Mouse (Mus musculus) stomach, embryonic 16.5 days (tissue): ENCODE results near the gene Cma1. TPM values are rescaled to one million over a fixed set of nuclear protein-coding genes. Genes with fewer than 3 reads are reported as not detected.

ENCODE experiments used
- ATAC-seq: fragments of 200-750 bp; cut with Nextera tagmentation; 2 replicates; pipeline ENCODE4 v1.8.0; 2017; ENCODE audit warnings: moderate number of reproducible peaks, moderate TSS enrichment; ENCODE audit not compliant: insufficient read depth, low FRiP score
- H3K27ac ChIP-seq: fragments of 300-500 bp; sonication (generic); 2 replicates; pipeline ENCODE4 v1.5.1; 2014; ENCODE audit warnings: low read length
- H3K27me3 ChIP-seq: fragments of 300-500 bp; sonication (generic); 2 replicates; pipeline ENCODE4 v1.6.1; 2014; ENCODE audit warnings: low read length, control low read depth, mixed read lengths; ENCODE audit not compliant: control insufficient read depth, insufficient read depth
- H3K36me3 ChIP-seq: fragments of 300-500 bp; sonication (generic); 2 replicates; pipeline ENCODE4 v1.6.1; 2014; ENCODE audit warnings: low read length; ENCODE audit not compliant: control insufficient read depth, insufficient read depth
- H3K4me1 ChIP-seq: fragments of 300-500 bp; sonication (generic); 2 replicates; pipeline ENCODE4 v1.6.1; 2014; ENCODE audit warnings: low read length, control low read depth, mixed read lengths; ENCODE audit not compliant: control insufficient read depth, insufficient read depth
- H3K4me2 ChIP-seq: fragments of 300-500 bp; sonication (generic); 2 replicates; pipeline ENCODE4 v1.6.1; 2014; ENCODE audit warnings: low read depth, low read length, mixed read lengths
- H3K4me3 ChIP-seq: fragments of 300-500 bp; sonication (generic); replicated peaks from 2 replicates; pipeline ENCODE4 v1.5.1; 2014; ENCODE audit warnings: mild to moderate bottlenecking, low read length
- H3K9ac ChIP-seq: fragments of 300-500 bp; sonication (generic); 2 replicates; pipeline ENCODE4 v1.6.1; 2014; ENCODE audit warnings: low read length
- H3K9me3 ChIP-seq: fragments of 300-500 bp; sonication (generic); replicated peaks from 2 replicates; pipeline ENCODE4 v1.6.1; 2016; ENCODE audit warnings: low read length, control low read depth; ENCODE audit not compliant: control insufficient read depth
- WGBS: fragments of 180-500 bp; shearing (Covaris S2); extraction: QIAGEN DNeasy Blood & Tissue Kit; methylation state at CpG from one replicate; pipeline ENCODE4 v1.1.7; 2014; 5-methylcytosine and 5-hydroxymethylcytosine counted together
- polyA plus RNA-seq: library from polyadenylated mRNA; unstranded; fragments of >200 nt; fragmentation: Nextera tagmentation; extraction: Ambion mirVana; gene quantifications from 2 replicates; pipeline ENCODE4 v1.2.1, GENCODE M21; 2015

Gene Cma1
- polyA plus RNA-seq, 1 experiment from 2014 or later: 33.3 TPM

- Histone ChIP-seq H3K27me3 (no peaks in the 10 kb centered on the region), H3K9me3 (no peaks in the 10 kb centered on the region), H3K4me3 (no peak overlapping the region), H3K27ac (no peak overlapping the region), H3K9ac (no peak overlapping the region), H3K4me1 (no peaks in the 10 kb centered on the region), H3K36me3 (no peaks in the 10 kb centered on the region), H3K4me2 (no peak overlapping the region)
- WGBS: 59% methylated on average over 12 of the region's 12 CpGs
- no peak for ATAC-seq
Observed at GRCm38 (mm10) chr14:55929263-55929997, 15.0 kb downstream of the Cma1 start.

DNA sequence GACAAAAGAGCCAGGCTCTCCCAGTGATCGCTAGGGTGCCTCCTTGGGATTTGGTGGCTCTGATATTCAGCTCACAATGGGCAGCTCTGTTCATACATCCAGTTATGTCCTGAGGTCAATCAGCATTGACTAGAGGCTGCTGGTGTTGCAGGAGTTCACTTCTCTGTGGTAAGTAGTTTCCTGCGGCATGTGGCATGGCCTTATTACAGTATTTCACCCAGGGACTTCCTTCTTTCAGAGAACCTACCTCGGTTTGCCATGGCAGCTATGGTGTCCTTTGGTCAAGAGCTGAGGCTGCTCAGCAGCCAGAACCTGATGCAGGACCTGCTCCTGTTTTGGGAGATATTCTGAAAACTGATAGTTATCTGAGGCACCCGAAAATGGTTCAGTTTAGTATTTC lies 17.6 kb downstream of the Cma1 start:
- Histone ChIP-seq H3K27me3 (no peaks in the 10 kb centered on the region), H3K4me2 (no peak overlapping the region), H3K27ac (no peak overlapping the region), H3K9ac (no peak overlapping the region), H3K4me1 (no peaks in the 10 kb centered on the region), H3K36me3 (no peaks in the 10 kb centered on the region), H3K4me3 (no peak overlapping the region), H3K9me3 (no peaks in the 10 kb centered on the region)
- ATAC-seq: no peak
- WGBS: 74% methylated on average over 4 of the region's 4 CpGs

DNA sequence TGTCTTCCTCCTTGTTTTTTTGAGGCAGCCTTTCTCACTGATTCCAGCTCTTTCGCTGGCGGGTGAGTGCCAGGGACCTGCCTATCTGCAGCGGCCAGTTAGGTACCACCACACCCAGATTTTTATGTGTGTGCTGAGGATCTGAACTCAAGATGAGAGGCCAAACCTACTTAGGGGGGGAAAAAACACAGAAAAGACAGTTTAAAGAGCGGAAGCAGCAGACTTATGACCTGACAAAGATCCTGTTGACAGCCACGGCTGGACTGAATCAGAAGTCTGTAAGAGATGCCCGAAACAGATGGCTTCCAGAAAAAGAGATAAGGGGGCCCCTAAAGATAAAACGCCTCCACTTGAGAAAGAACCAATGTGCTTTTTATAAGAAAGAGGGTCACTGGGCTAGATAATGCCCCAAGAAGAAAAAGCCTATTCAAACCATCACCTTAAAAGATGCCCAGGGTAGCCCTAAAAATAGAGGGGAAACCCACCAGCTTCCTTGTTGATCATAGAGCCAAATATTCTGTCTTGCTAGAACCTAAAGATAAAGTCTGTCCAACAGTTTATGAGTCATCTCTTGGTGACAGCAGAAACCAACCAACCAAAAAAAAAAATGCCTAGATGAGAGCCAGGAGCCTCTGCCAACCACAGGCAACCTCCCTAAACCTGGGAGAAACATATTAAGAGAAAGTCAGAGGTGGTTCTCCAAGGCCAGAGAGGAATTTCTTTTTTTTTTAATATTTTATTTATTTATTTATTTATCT lies 21.8 kb downstream of the Cma1 start:
- no peak overlapping the region for H3K9ac ChIP-seq
- 50% methylated on average over 7 of the region's 7 CpGs for WGBS
- no peaks in the 10 kb centered on the region for H3K36me3 ChIP-seq
- H3K4me1 ChIP-seq: 0 out of 2 replicates have a peak, but pooled peaks cover 6% of the 10 kb centered on the region
- H3K27me3 ChIP-seq: no peaks in the 10 kb centered on the region
- no peak overlapping the region for H3K27ac ChIP-seq
- no peak for ATAC-seq
- H3K4me2 ChIP-seq: no peak overlapping the region
- H3K4me3 ChIP-seq: no peak overlapping the region
- no peaks in the 10 kb centered on the region for H3K9me3 ChIP-seq

DNA sequence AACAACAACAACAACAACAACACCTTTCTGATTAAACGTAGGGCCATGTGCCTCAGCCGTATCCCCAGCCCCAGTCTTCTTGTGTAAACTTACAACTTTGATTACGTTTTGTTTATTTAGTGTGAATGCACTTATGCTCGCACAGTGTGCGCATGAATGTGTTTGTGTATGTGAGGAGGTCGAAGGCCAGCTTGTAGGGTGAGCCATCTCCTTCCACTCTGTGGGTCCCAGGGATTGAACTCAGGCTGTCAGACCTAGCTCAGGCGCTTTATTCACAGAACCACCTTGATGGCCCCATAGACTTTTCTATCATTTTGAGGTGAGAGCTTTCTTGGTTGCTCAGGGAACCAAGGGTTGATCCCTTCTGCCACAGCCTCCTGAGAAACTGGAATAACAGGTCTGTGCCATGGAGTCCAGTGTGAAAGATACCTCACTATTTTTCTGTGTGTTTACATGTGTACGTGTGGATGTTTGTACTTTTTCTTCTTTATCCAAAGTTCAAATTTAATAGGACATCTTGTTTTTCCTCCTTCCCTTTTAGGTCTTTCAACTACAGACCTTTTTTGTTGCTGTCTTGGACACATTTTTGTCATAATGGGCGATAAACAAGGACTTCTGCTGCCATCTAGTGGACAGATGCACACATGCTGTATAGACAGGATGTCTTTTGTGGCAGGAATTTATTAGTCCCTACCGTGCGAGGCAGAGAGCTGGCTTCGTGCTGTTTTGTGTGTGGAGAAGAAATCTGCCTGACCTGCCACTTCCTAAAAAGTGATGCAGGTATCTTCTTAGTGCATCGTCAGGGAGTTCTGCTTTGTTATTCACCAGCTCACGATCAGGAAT lies 26.0 kb downstream of the Cma1 start:
- Histone ChIP-seq H3K27ac (peak overlapping the region; percentile 56; the same call in 1 of the 2 replicates), H3K4me1 (0 out of 2 replicates have a peak, but pooled peaks cover 6% of the 10 kb centered on the region), H3K4me3 (no peak overlapping the region), H3K27me3 (no peaks in the 10 kb centered on the region), H3K9ac (peak overlapping the region; percentile 9; the same call in 1 of the 2 replicates), H3K36me3 (no peaks in the 10 kb centered on the region), H3K4me2 (0 out of 2 replicates have a peak overlapping the region, but pooled peaks have one; percentile 0), H3K9me3 (no peaks in the 10 kb centered on the region)
- peak; percentile 82 for ATAC-seq
- 16% methylated on average over 14 of the region's 14 CpGs for WGBS

- 48% methylated on average over 4 of the region's 4 CpGs for WGBS
- Histone ChIP-seq H3K27ac (no peak overlapping the region), H3K9ac (no peak overlapping the region), H3K4me2 (no peak overlapping the region), H3K4me1 (0 out of 2 replicates have a peak, but pooled peaks cover 3% of the 10 kb centered on the region), H3K9me3 (no peaks in the 10 kb centered on the region), H3K27me3 (no peaks in the 10 kb centered on the region), H3K36me3 (no peaks in the 10 kb centered on the region), H3K4me3 (no peak overlapping the region)
- ATAC-seq: no peak
Observed at GRCm38 (mm10) chr14:55913406-55913805, 31.1 kb downstream of the Cma1 start.

DNA sequence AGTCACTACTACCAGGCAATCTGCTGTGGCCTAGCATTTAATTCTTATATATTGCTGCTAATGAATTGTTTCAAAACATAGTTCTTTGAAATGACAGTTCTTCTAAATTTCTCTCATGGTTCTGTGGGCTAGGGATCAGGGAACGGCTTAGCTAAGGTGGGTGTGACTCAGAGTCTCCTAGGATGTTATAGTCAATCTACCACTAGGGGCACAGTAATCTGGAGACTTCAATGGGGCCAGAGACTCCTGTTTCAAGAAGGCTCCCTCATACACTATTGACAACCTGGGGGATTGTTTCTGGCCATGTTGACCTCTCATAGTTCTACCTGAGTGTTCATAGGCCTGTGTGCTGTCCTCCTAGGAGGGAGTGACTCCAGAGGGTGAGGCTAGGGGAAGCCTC lies 39.0 kb downstream of the Cma1 start:
- Histone ChIP-seq H3K4me1 (peaks cover 3% of the 10 kb centered on the region; the same call in 1 of the 2 replicates), H3K9me3 (no peaks in the 10 kb centered on the region), H3K4me3 (no peak overlapping the region), H3K4me2 (no peak overlapping the region), H3K27me3 (no peaks in the 10 kb centered on the region), H3K36me3 (no peaks in the 10 kb centered on the region), H3K9ac (no peak overlapping the region), H3K27ac (no peak overlapping the region)
- WGBS: 14% methylated on average over 1 of the region's 1 CpGs
- no peak for ATAC-seq

DNA sequence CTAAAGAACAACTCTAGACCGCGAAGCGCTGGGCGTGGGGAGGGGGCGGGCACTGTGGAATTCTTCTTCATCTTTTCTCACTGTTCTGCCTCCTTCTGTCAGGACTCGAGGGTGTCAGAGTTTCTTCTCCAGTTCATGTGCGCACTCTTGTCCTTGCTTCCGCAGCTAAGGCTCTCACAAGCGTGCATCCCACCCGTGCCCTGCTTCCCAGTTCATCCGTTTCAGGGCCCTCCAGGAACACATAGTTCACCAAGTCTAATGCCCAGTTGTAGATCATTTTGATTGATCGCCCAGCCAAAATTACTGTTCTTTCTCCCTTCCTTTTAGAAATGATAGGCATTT lies 44.1 kb downstream of the Cma1 start:
- H3K27ac ChIP-seq: peak overlapping the region; percentile 68; the same call in 1 of the 2 replicates
- peaks cover 11% of the 10 kb centered on the region for H3K4me1 ChIP-seq
- peak overlapping the region; percentile 79 for H3K9ac ChIP-seq
- WGBS: 6% methylated on average over 12 of the region's 12 CpGs
- peak; percentile 14; the same call in 1 of the 2 replicates for ATAC-seq
- 0 out of 2 replicates have a peak, but pooled peaks cover 4% of the 10 kb centered on the region for H3K36me3 ChIP-seq
- H3K27me3 ChIP-seq: no peaks in the 10 kb centered on the region
- H3K9me3 ChIP-seq: no peaks in the 10 kb centered on the region
- peak overlapping the region; percentile 54 for H3K4me3 ChIP-seq
- peak overlapping the region; percentile 77 for H3K4me2 ChIP-seq

DNA sequence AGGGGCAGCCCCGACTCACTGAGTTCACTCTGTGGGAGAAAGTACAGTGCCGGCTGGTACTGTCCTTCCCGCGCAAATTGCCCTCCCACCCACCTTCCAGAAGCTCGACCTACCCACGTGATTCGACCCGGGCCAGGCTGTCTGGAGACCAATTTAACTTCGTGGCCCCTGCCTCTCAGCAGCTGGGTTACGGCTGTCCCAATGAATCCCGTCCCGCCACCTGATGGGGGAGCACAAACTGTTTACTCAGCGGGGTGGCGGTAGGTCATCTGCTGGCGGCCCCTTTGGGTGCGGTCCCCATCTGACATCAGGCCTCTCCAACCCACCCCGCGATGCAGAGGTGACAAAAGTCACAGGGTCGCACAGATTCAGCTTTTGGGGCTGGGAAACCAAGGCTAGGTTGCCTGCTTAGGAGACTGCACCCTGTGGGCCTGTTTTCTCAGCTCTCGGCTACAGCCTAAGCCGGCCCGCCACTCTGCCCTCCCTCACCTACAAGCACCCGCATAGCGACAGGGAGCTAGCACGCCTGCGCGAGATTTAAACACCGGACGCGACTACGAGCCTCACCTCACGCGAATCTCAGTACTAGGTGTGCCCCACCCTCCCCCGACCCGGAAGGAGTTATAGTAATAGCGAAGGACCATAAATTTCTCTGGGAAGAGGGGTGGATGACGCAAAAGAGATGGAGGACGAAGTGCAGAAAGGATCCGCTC lies 44.6 kb downstream of the Cma1 start, which contains the start of gene Sdr39u1:
Gene Sdr39u1 (minus strand): TSS at position 593 of the 713 bp plus-strand sequence.
- Histone ChIP-seq H3K36me3 (0 out of 2 replicates have a peak, but pooled peaks cover 6% of the 10 kb centered on the region), H3K4me1 (peaks cover 11% of the 10 kb centered on the region), H3K9me3 (no peaks in the 10 kb centered on the region), H3K27me3 (no peaks in the 10 kb centered on the region), H3K9ac (peak within 1 kb of the TSS; percentile 79), H3K4me2 (peak within 1 kb of the TSS; percentile 77), H3K4me3 (peak within 1 kb of the TSS; percentile 54), H3K27ac (peak within 1 kb of the TSS; percentile 68)
- peak; percentile 93 for ATAC-seq
- 2% methylated on average over 39 of the region's 39 CpGs for WGBS
